Comparison of ENCODE assay signal across 11 mouse cellular contexts in the genomic region with DNA sequence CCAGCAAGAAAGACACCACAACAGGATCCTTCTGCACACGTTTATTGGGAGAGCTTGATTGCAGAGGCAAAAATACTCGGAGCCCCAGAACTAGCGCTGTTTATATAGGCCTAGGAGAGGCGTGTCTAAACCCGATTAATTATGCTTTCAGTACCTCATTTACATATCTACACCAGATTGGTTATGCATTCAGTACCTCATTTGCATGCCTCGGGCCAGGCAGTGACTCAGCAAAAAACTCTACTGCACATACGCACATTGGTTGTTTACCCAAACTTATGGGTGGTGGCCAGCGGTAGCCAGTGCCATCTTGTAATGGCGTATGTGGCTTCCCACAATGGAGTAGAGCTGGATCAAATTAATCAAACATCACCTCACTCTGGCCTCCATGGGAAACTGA. TPM values are rescaled to one million over a fixed set of nuclear protein-coding genes. Genes with fewer than 3 reads are reported as not detected.
DNase-seq lines count a peak whose midpoint lies in the region; ATAC-seq and TF ChIP-seq lines count a peak whose summit lies in the region.
"Not testable (repeated sequence)": the region's sequence is repeated elsewhere in the genome, so short reads cannot be mapped to it uniquely, and the experiment has no call there.
"Had no signal": no experiment of that assay in that cellular context is flagged by ENCODE, and none has a peak within 500 bp of the region (broad histone marks: within the 10 kb centered on the region; RNA-seq: fewer than 3 reads in every experiment).

No protein-coding gene starts in this region.

- H3K36me3 ChIP-seq in ES-Bruce4 (ENCODE audit: control insufficient read depth, insufficient read depth, low read length, poor library complexity, severe bottlenecking); ES-E14 (ENCODE audit: control insufficient read depth, insufficient read depth, low read length, poor library complexity, severe bottlenecking); liver, embryonic 12.5 days; liver, embryonic 13.5 days; liver, embryonic 16.5 days (ENCODE audit: control insufficient read depth, insufficient read depth): not testable (repeated sequence)
- peaks cover 0 to 21% of the 10 kb centered on the region in 2 experiments; a peak in 2 of 4 replicates for H3K36me3 ChIP-seq in MEL (ENCODE audit: control insufficient read depth in 1 of 2, insufficient read depth in 2 of 2, low read length in 2 of 2)

- not testable (repeated sequence) for H3K9me3 ChIP-seq in ES-Bruce4 (replicated peaks; ENCODE audit: control insufficient read depth, insufficient read depth, low read length, poor library complexity, severe bottlenecking); ES-E14 (ENCODE audit: control insufficient read depth, insufficient read depth, low read depth, low read length); MEL (replicated peaks; ENCODE audit: insufficient read depth, low read length); liver, embryonic 12.5 days (replicated peaks); liver, embryonic 13.5 days (replicated peaks); liver, embryonic 16.5 days (replicated peaks; ENCODE audit: control insufficient read depth, low read length)

- not testable (repeated sequence) for TF ChIP-seq CTCF in ES-Bruce4 (IDR thresholded peaks at IDR 0.05; ENCODE audit: low read depth, low read length); MEL (IDR thresholded peaks at IDR 0.05 in 2 of 3, conservative IDR thresholded peaks at IDR 0.05 in 1 of 3; ENCODE audit: control insufficient read depth in 1 of 3, insufficient read depth in 1 of 3, low read depth in 2 of 3, low read length in 3 of 3, poor library complexity in 1 of 3, severe bottlenecking in 1 of 3)

- not testable (repeated sequence) for TF ChIP-seq EP300 in ES-Bruce4 (IDR thresholded peaks at IDR 0.05; ENCODE audit: insufficient read depth, low read depth, low read length); MEL (IDR thresholded peaks at IDR 0.05; ENCODE audit: low read depth in 1 of 2, low read length in 2 of 2)

- H3K27ac ChIP-seq in ES-Bruce4 (ENCODE audit: insufficient read depth, low read length) (peak overlapping the region; percentile 44), ES-E14 (ENCODE audit: insufficient read depth, low read depth, low read length, poor library complexity, severe bottlenecking) (peak overlapping the region; percentile 67; the same call in 1 of the 2 replicates)
- H3K27ac ChIP-seq in MEL (ENCODE audit: control insufficient read depth, low read depth, low read length); liver, embryonic 12.5 days; liver, embryonic 13.5 days; liver, embryonic 16.5 days (ENCODE audit: low read length): not testable (repeated sequence)

- H3K27me3 ChIP-seq in ES-Bruce4 (ENCODE audit: control insufficient read depth, insufficient read depth, low read length, poor library complexity, severe bottlenecking); MEL (ENCODE audit: control insufficient read depth in 1 of 2, insufficient read depth in 2 of 2, low read length in 2 of 2); liver, embryonic 12.5 days (replicated peaks); liver, embryonic 13.5 days; liver, embryonic 16.5 days (ENCODE audit: control insufficient read depth, insufficient read depth, low read depth, low read length): not testable (repeated sequence)

- 80% methylated on average over 9 of the region's 9 CpGs for WGBS in liver, embryonic 12.5 days (ENCODE audit: insufficient replicate concordance)
- WGBS in liver, embryonic 13.5 days (ENCODE audit: insufficient replicate concordance) = 84% methylated on average over 9 of the region's 9 CpGs
- 80% methylated on average over 9 of the region's 9 CpGs for WGBS in liver, embryonic 16.5 days (ENCODE audit: insufficient replicate concordance)

- in situ Hi-C loops in ES-E14 (cut with MboI; ENCODE audit: low sequenced_read_pairs in 2 of 2, unreplicated experiment in 2 of 2) = not testable (repeated sequence)

- TF ChIP-seq POLR2A in ES-Bruce4 (IDR thresholded peaks at IDR 0.05; ENCODE audit: insufficient read depth, low read length); MEL (IDR thresholded peaks at IDR 0.05; ENCODE audit: control insufficient read depth in 1 of 2, insufficient read depth in 1 of 2, low read depth in 1 of 2, low read length in 2 of 2, poor library complexity in 1 of 2): not testable (repeated sequence)

- DNase-seq in ES-CJ7 (ENCODE audit: low read depth, low spot score) = peak; percentile 17
- DNase-seq in ES-E14 (ENCODE audit: low read depth, low spot score); liver, embryonic 13.5 days: not testable (repeated sequence)
- DNase-seq in MEL (ENCODE audit: low read depth, low spot score) = peak; percentile 12
- DNase-seq in R1 (ENCODE audit: low read depth, low spot score) = peak; percentile 57

- not testable (repeated sequence) for H3K4me3 ChIP-seq in ES-Bruce4 (ENCODE audit: low read depth, low read length); ES-E14 (ENCODE audit: insufficient read depth in 1 of 2, low read depth in 1 of 2, low read length in 2 of 2, poor library complexity in 1 of 2, severe bottlenecking in 1 of 2); MEL (ENCODE audit: control insufficient read depth in 1 of 2, insufficient read depth in 1 of 2, low read depth in 2 of 2, low read length in 2 of 2); liver, embryonic 12.5 days; liver, embryonic 13.5 days (replicated peaks); liver, embryonic 16.5 days (ENCODE audit: low read depth, low read length)

- not testable (repeated sequence) for H3K79me2 ChIP-seq in MEL (ENCODE audit: control insufficient read depth, insufficient read depth, low read length, poor library complexity)

- TF ChIP-seq RAD21 in MEL (IDR thresholded peaks at IDR 0.05; ENCODE audit: low read depth, low read length) = not testable (repeated sequence)

- H3K9ac ChIP-seq in ES-Bruce4 (ENCODE audit: low read depth, poor library complexity, severe bottlenecking); ES-E14 (ENCODE audit: insufficient read depth, low read depth, low read length, poor library complexity, severe bottlenecking); MEL (ENCODE audit: control insufficient read depth, low read depth, low read length, poor library complexity, severe bottlenecking); liver, embryonic 12.5 days; liver, embryonic 13.5 days; liver, embryonic 16.5 days (ENCODE audit: low read depth, low read length): not testable (repeated sequence)

- not testable (repeated sequence) for H3K4me2 ChIP-seq in liver, embryonic 12.5 days; liver, embryonic 13.5 days; liver, embryonic 16.5 days (ENCODE audit: low read depth, low read length)

- H3K4me1 ChIP-seq in ES-Bruce4 (ENCODE audit: control insufficient read depth, insufficient read depth, low read length); ES-E14 (ENCODE audit: control insufficient read depth in 2 of 2, insufficient read depth in 2 of 2, low read length in 2 of 2, poor library complexity in 1 of 2); liver, embryonic 12.5 days; liver, embryonic 13.5 days (replicated peaks); liver, embryonic 16.5 days (ENCODE audit: control insufficient read depth, low read depth, low read length): not testable (repeated sequence)
- peaks cover 0 to 14% of the 10 kb centered on the region in 2 experiments; a peak in 2 of 4 replicates for H3K4me1 ChIP-seq in MEL (ENCODE audit: control insufficient read depth in 1 of 2, insufficient read depth in 2 of 2, low read length in 2 of 2)

- ATAC-seq in liver, embryonic 12.5 days = peak; percentile 35; the same call in 1 of the 2 replicates
- peak; percentile 42; the same call in 1 of the 2 replicates for ATAC-seq in liver, embryonic 13.5 days (ENCODE audit: low read depth)
- peak; percentile 25; the same call in 1 of the 2 replicates for ATAC-seq in liver, embryonic 16.5 days (ENCODE audit: low read depth)

TF ChIP-seq in ES-E14, 5 proteins besides CTCF, POLR2A, EP300 and RAD21:
- peak; percentile 87 for TF ChIP-seq MAFK (IDR thresholded peaks at IDR 0.05; ENCODE audit: insufficient read depth, low read depth, low read length)

RNA-seq across cellular contexts. Expression of a gene that starts 13.6 kb away (rescaled TPM):
- 0.58 TPM in 1 of 2 replicates, not detected in the other for polyA plus RNA-seq in ES-Bruce4 (2011; ENCODE audit: insufficient read depth, insufficient read length, low read depth, missing spikeins)
- total RNA-seq in ES-E14 (2012; rRNA removed) = 1.7 and 4.4 TPM in 2 replicates
- 6.4 and 6.6 TPM in 2 replicates for total RNA-seq in MEL (2012; rRNA removed)
- polyA plus RNA-seq in MEL (2012; ENCODE audit: insufficient read depth in 1 of 2, insufficient read length in 2 of 2, low read depth in 1 of 2, low replicate concordance in 2 of 2, missing spikeins in 1 of 2) = 10 to 100 TPM in 1 of 2 experiments, not detected in 1; 16.9 TPM
- polyA plus RNA-seq in liver, embryonic 12.5 days (2016; fragmentation: Nextera tagmentation; extraction: Ambion mirVana) = 53.8 and 56.1 TPM in 2 replicates
- 63.1 and 74.9 TPM in 2 replicates for polyA plus RNA-seq in liver, embryonic 13.5 days (2015; fragmentation: Nextera tagmentation; extraction: Ambion mirVana)
- polyA plus RNA-seq in liver, embryonic 16.5 days (2015; fragmentation: Nextera tagmentation; extraction: Ambion mirVana) = 56.6 and 59.5 TPM in 2 replicates
- polyA plus RNA-seq: adrenal gland, adult 2 months; CD4-positive, CD25-positive, alpha-beta regulatory T cell, adult 4 months; G1E had no signal
